Mouse (Mus musculus) midbrain, embryonic 14.5 days (tissue): ENCODE results near the gene Tomm40l. TPM values are rescaled to one million over a fixed set of nuclear protein-coding genes. Genes with fewer than 3 reads are reported as not detected.
A peak's percentile ranks its signal among the peaks of the same experiment; 100 is the strongest.

Source experiments
- ATAC-seq: fragments of 200-750 bp; cut with Nextera tagmentation; 2 replicates; pipeline ENCODE4 v1.8.0; 2017; ENCODE audit warnings: moderate number of reproducible peaks, moderate library complexity; ENCODE audit not compliant: low FRiP score, low TSS enrichment
- DNase-seq: peaks from one replicate; pipeline ENCODE4 v3.0.0-alpha.2; 2015
- H3K27ac ChIP-seq: fragments of 300-500 bp; sonication (generic); replicated peaks from 2 replicates; pipeline ENCODE4 v1.5.1; 2014; ENCODE audit warnings: mild to moderate bottlenecking, low read depth, low read length, moderate library complexity
- H3K27me3 ChIP-seq: fragments of 300-500 bp; sonication (generic); 2 replicates; pipeline ENCODE4 v1.6.1; 2014; ENCODE audit warnings: low read length, control low read depth, mixed read lengths; ENCODE audit not compliant: control insufficient read depth, insufficient read depth
- H3K36me3 ChIP-seq: fragments of 300-500 bp; sonication (generic); 2 replicates; pipeline ENCODE4 v1.6.1; 2014; ENCODE audit warnings: low read length, control low read depth; ENCODE audit not compliant: control insufficient read depth, insufficient read depth
- H3K4me1 ChIP-seq: fragments of 300-500 bp; sonication (generic); 2 replicates; pipeline ENCODE4 v1.6.1; 2014; ENCODE audit warnings: mild to moderate bottlenecking, antibody characterized with exemption, low read length, control low read depth; ENCODE audit not compliant: control insufficient read depth, insufficient read depth
- H3K4me2 ChIP-seq: fragments of 300-500 bp; sonication (generic); 2 replicates; pipeline ENCODE4 v1.6.1; 2014; ENCODE audit warnings: mild to moderate bottlenecking, low read length, moderate library complexity
- H3K4me3 ChIP-seq: fragments of 300-500 bp; sonication (generic); replicated peaks from 2 replicates; pipeline ENCODE4 v1.5.1; 2014; ENCODE audit warnings: low read depth, low read length
- H3K9ac ChIP-seq: fragments of 300-500 bp; sonication (generic); replicated peaks from 2 replicates; pipeline ENCODE4 v1.6.1; 2014; ENCODE audit warnings: mild to moderate bottlenecking, low read length, moderate library complexity
- H3K9me3 ChIP-seq: fragments of 300-500 bp; sonication (generic); 2 replicates; pipeline ENCODE4 v1.6.1; 2016; ENCODE audit warnings: low read length, control low read depth, mixed read lengths; ENCODE audit not compliant: control insufficient read depth
- WGBS: fragments of 180-500 bp; shearing (Covaris S2); extraction: QIAGEN DNeasy Blood & Tissue Kit; methylation state at CpG from one replicate; pipeline ENCODE4 v1.1.7; 2014; 5-methylcytosine and 5-hydroxymethylcytosine counted together
- polyA plus RNA-seq: library from polyadenylated mRNA; unstranded; fragments of >200 nt; fragmentation: Nextera tagmentation; extraction: Ambion mirVana; gene quantifications from 2 replicates; pipeline ENCODE4 v1.2.1, GENCODE M21; 2014

Tomm40l gene
- polyA plus RNA-seq, 1 experiment from 2014 or later = 35.3 TPM

DNA sequence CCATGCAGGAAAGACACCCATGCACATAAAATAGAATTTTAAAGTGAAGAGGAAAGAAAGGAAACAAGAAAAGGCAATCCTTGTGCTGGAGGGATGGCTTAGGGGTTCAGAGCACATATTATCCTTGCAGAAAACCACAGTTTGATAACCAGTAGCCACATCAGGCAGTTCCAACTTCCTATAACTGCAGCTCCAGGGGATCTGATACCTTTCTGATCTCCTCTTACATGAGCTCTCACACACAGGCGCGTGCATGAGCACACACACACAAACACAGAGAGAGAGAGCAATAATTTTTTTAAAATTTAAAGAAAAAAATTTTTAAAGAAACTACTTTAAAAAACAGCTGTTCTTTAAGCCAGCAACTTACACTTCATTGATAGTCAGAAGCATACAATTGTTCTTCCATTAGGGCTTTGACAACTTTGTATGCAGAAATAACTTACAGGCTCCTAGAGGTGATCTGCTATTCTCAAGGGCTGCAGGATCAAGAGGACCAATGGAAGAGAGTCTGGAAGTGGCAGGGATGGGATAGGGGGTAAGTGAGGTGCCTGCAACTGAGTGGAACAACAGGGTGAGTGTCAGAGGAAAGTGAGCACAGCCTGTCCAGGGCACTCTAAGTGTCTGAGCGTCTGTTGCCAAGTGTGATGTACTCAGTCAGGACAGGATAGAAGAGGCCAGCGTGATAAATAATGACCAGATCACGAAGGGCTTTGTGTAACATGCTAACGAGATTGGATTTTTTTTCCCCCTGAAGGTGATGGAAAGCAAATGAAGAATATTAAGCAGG, 16.4 kb downstream of the Tomm40l start:
- WGBS = 52% methylated on average over 6 of the region's 6 CpGs
- H3K27me3 ChIP-seq = no peaks in the 10 kb centered on the region
- no peak overlapping the region for H3K4me3 ChIP-seq
- no peaks in the 10 kb centered on the region for H3K9me3 ChIP-seq
- no peak overlapping the region for H3K27ac ChIP-seq
- no peak overlapping the region for H3K4me2 ChIP-seq
- H3K9ac ChIP-seq = no peak overlapping the region
- H3K4me1 ChIP-seq = no peaks in the 10 kb centered on the region
- peak; percentile 2 for DNase-seq
- no peaks in the 10 kb centered on the region for H3K36me3 ChIP-seq
- ATAC-seq = no peak

DNA sequence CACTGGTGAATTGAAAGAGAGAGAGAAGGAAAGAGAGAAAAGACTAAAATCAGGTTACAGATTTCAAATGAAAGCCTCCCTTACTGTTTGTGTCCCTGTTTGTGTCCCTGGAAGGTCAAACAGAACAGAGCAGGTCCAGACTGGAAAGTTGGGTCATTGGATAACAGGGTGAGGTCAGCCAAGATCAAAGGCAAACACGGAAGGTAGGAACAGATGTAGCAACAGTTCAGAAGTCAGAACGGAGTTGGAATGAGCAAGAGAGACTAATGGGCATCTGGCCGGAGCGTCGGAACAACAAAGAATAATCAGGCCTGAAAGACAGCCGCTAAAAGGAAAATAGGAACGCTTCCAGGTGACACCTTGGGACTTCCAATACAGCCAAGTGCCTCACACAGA, 18.1 kb downstream of the Tomm40l start:
- Histone ChIP-seq H3K4me2 (no peak overlapping the region), H3K9ac (no peak overlapping the region), H3K27ac (no peak overlapping the region), H3K36me3 (no peaks in the 10 kb centered on the region), H3K27me3 (no peaks in the 10 kb centered on the region), H3K4me1 (no peaks in the 10 kb centered on the region), H3K4me3 (no peak overlapping the region), H3K9me3 (no peaks in the 10 kb centered on the region)
- 72% methylated on average over 7 of the region's 7 CpGs for WGBS
- no peak for ATAC-seq
- DNase-seq = no peak

DNA sequence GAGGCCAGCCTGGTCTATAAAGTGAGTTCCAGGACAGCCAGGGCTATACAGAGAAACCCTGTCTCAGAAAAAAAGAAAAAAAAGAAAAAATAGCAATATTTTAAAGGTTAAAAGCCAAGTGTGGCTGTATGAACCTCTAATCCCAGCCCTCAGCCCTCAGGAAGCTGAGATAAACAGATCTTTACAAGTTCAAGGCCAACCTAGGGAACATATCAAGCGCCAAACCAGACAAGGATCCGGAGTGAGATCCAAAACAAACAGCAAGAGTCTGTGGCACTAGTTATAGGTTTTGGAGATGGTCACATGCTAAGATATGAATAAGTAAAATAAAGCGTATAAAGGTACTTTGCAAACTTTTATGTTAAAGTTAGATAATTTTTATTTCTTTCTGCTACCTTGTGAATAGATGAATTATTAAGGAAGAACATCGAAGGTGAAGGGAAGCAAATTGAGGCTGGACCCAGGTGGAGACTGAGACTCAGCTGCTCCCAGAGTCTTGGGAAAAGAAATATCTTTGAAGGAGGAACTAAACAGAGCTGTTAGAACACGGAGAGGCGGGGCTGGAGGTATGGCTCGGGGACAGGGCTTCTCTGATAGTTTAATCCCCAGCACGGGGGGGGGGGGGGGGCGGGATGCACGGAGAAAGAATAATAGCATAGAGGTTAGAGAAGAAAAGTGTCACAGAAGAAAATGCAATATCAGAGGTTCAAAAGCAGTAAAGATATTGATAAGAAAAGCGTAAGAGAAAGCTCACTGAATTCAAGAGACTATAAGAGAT, 18.7 kb downstream of the Tomm40l start:
- DNase-seq (no peak), ATAC-seq (no peak)
- Histone ChIP-seq H3K36me3 (no peaks in the 10 kb centered on the region), H3K27ac (no peak overlapping the region), H3K4me2 (no peak overlapping the region), H3K9me3 (no peaks in the 10 kb centered on the region), H3K4me3 (no peak overlapping the region), H3K4me1 (no peaks in the 10 kb centered on the region), H3K27me3 (no peaks in the 10 kb centered on the region), H3K9ac (no peak overlapping the region)
- 56% methylated on average over 10 of the region's 11 CpGs for WGBS

GRCm38 (mm10) chr1:171200769-171201168, 21.5 kb downstream of the Tomm40l start:
- no peak for ATAC-seq
- H3K27me3 ChIP-seq = peaks cover 11% of the 10 kb centered on the region

DNA sequence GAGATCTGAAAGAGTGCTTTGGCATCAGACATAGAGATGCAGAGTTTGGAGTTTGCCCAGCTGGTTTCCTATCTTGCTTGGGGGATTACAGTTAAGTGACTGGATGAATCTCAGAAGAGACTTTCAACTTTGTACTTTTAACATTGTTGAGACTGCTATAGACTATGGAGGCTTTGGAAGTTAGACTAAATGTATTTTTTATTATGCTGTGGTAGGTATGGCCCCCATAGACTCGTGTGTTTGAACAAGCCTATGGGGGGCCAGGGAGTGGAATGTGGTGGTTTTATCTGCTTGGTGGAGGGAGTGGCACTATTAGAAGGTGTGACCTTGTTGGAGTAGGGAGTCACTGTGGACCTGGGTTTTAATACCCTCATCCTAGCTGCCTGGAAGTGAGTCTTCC, 22.8 kb downstream of the Tomm40l start:
- DNase-seq (no peak), ATAC-seq (no peak)
- H3K27me3 ChIP-seq = peaks cover 17% of the 10 kb centered on the region
- H3K9ac ChIP-seq = no peak overlapping the region
- peaks cover 13% of the 10 kb centered on the region for H3K4me1 ChIP-seq
- H3K4me3 ChIP-seq = no peak overlapping the region
- no peaks in the 10 kb centered on the region for H3K9me3 ChIP-seq
- H3K27ac ChIP-seq = no peak overlapping the region
- 76% methylated on average over 1 of the region's 1 CpGs for WGBS
- no peaks in the 10 kb centered on the region for H3K36me3 ChIP-seq
- no peak overlapping the region for H3K4me2 ChIP-seq

More at GRCm38 (mm10) chr1:171200769-171201168, 21.5 kb downstream of the Tomm40l start:
- Histone ChIP-seq H3K4me2 (no peak overlapping the region), H3K27ac (no peak overlapping the region), H3K4me1 (peaks cover 6% of the 10 kb centered on the region; the same call in 1 of the 2 replicates), H3K4me3 (no peak overlapping the region), H3K36me3 (no peaks in the 10 kb centered on the region), H3K9me3 (no peaks in the 10 kb centered on the region), H3K9ac (no peak overlapping the region)
- 97% methylated on average over 1 of the region's 1 CpGs for WGBS
- DNase-seq = no peak

- H3K27ac ChIP-seq = no peak within 1 kb of the TSS
- no peaks in the 10 kb centered on the region for H3K36me3 ChIP-seq
- ATAC-seq (peak; percentile 71), DNase-seq (peak; percentile 76)
- peak within 1 kb of the TSS; percentile 57 for H3K9ac ChIP-seq
- H3K4me1 ChIP-seq = peaks cover 36% of the 10 kb centered on the region
- peak within 1 kb of the TSS; percentile 97 for H3K4me2 ChIP-seq
- 0% methylated on average over 33 of the region's 33 CpGs for WGBS
- H3K9me3 ChIP-seq = no peaks in the 10 kb centered on the region
- H3K4me3 ChIP-seq = peak within 1 kb of the TSS; percentile 63
- peaks cover 17% of the 10 kb centered on the region for H3K27me3 ChIP-seq
Measured at GRCm38 (mm10) chr1:171195887-171196397, 26.4 kb downstream of the Tomm40l start, which contains the start of gene Pcp4l1. TSS of gene Pcp4l1 (minus strand) at chr1:171196268.

DNA sequence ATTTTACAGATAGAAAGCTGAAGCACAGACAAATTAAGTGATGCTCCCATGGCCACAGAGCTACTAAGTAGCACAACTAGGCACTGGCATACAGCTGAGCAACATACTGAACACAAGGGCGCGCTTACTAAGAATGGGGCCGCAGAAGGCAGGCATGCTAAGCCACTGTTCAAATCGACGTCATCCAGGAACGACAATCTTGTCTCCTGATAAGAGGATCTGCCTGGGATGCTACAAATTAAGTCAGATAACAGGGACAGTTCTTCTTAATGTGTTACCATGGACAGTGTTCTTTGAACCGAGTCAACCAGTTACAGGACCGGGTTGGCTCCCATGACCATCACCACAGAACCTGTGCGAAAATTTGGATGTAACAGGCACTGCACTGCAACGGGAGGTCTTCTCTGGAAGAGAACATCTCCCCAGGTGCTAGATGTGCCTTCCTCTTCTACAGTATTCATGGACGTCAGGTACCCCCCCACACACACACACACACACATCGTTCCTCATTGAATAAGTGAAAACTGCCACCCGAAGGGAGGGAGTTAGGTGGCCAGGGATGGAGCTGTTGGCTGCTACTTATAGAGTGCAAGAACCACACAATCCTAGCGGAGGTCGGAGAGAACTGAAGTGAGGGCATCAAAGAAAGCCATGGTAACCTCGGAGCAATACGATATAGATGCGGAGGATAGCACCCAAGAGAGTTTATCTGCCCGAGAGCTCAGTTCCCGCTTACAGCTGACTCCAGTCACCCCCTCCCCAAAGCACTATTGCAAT, 27.1 kb downstream of the Tomm40l start:
- WGBS = 4% methylated on average over 20 of the region's 20 CpGs
- H3K9me3 ChIP-seq = no peaks in the 10 kb centered on the region
- peak overlapping the region; percentile 97 for H3K4me2 ChIP-seq
- H3K9ac ChIP-seq = peak overlapping the region; percentile 57; the same call in 1 of the 2 replicates
- DNase-seq = peak; percentile 55
- no peaks in the 10 kb centered on the region for H3K36me3 ChIP-seq
- H3K4me1 ChIP-seq = peaks cover 36% of the 10 kb centered on the region
- no peak overlapping the region for H3K27ac ChIP-seq
- ATAC-seq = no peak
- H3K4me3 ChIP-seq = peak overlapping the region; percentile 63
- H3K27me3 ChIP-seq = peaks cover 17% of the 10 kb centered on the region
